Mouse (Mus musculus): Measurements from ENCODE around the gene Klf4. TPM values are rescaled to one million over a fixed set of nuclear protein-coding genes. Genes with fewer than 3 reads are reported as not detected.

The Klf4 gene
- polyA plus RNA-seq, 1 experiment from 2014 or later, result 3.8 TPM

GRCm38 (mm10) chr4:55477933-55478332, 54.3 kb downstream of the Klf4 start:
- H3K9ac ChIP-seq (ENCODE audit: low read depth, low read length), result no peak overlapping the region
- H3K4me2 ChIP-seq (replicated peaks; ENCODE audit: low read depth, low read length), result no peak overlapping the region
- H3K27me3 ChIP-seq (ENCODE audit: control insufficient read depth, insufficient read depth, low read length), result no peaks in the 10 kb centered on the region
- H3K4me3 ChIP-seq (ENCODE audit: low read length), result no peak overlapping the region
- ATAC-seq (ENCODE audit: low FRiP score, low TSS enrichment), result 0 out of 2 replicates have a peak, but pooled peaks have one; percentile 33
- WGBS, result 45% methylated on average over 4 of the region's 4 CpGs
- H3K9me3 ChIP-seq (ENCODE audit: control insufficient read depth, low read length), result no peaks in the 10 kb centered on the region
- H3K4me1 ChIP-seq (ENCODE audit: control insufficient read depth, insufficient read depth, low read length), result no peaks in the 10 kb centered on the region
- H3K27ac ChIP-seq (ENCODE audit: low read depth, low read length), result no peak overlapping the region
- H3K36me3 ChIP-seq (ENCODE audit: control insufficient read depth, insufficient read depth, low read length), result no peaks in the 10 kb centered on the region

- Histone ChIP-seq H3K4me3 (ENCODE audit: low read length) (no peak overlapping the region), H3K9me3 (ENCODE audit: control insufficient read depth, low read length) (no peaks in the 10 kb centered on the region), H3K36me3 (ENCODE audit: control insufficient read depth, insufficient read depth, low read length) (no peaks in the 10 kb centered on the region), H3K4me2 (replicated peaks; ENCODE audit: low read depth, low read length) (no peak overlapping the region), H3K27me3 (ENCODE audit: control insufficient read depth, insufficient read depth, low read length) (no peaks in the 10 kb centered on the region), H3K27ac (ENCODE audit: low read depth, low read length) (no peak overlapping the region), H3K9ac (ENCODE audit: low read depth, low read length) (no peak overlapping the region), H3K4me1 (ENCODE audit: control insufficient read depth, insufficient read depth, low read length) (no peaks in the 10 kb centered on the region)
- 79% methylated on average over 7 of the region's 7 CpGs for WGBS
- ATAC-seq (ENCODE audit: low FRiP score, low TSS enrichment), result no peak
Observed at GRCm38 (mm10) chr4:55477210-55477759, 55.0 kb downstream of the Klf4 start.

Other genes starting within 250 kb of the Klf4 start
- gene Rad23b, start 182.4 kb downstream of the Klf4 start, polyA plus RNA-seq (2014; fragmentation: Nextera tagmentation; extraction: Ambion mirVana), result 65.1 and 90.4 TPM in 2 replicates

Data from kidney, embryonic 14.5 days (tissue).